Mouse (Mus musculus): ENCODE measurements around the gene Bicra. TPM values are rescaled to one million over a fixed set of nuclear protein-coding genes. Genes with fewer than 3 reads are reported as not detected.

The Bicra gene
- polyA plus RNA-seq, 1 experiment from 2014 or later = 1.8 TPM

DNA sequence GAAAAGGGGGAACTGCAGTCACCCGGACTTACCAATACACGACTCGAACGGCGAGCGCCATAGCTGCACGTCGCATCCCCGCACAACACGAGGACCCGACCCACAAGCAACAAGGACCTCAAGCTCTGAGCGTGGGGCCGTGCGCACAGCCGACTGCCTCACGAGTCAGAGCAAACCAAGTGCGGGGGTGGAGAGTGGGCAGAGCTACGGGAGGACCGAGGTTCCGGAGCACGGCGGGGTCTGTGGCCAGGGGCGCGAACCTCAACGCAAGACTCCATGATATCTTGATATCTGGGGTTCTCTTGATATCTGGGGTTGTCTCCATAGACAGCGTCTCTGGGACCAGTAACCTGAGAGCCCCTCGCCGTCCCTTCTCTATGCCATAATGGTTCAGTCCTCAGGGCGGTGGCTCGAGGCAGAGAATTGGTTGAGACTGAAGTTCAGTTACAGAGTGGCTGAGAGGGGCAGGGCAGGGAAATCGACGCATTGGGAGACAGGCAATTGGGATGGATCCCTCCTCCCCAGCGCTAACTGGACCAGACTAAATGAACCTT is 125.4 kb downstream of the Bicra start, which contains the start of gene Selenow:
Gene Selenow (minus strand): TSS at position 183 of the 554 bp plus-strand sequence.
- ATAC-seq (ENCODE audit: low FRiP score, low TSS enrichment) (peak; percentile 97), DNase-seq (ENCODE audit: low spot score) (peak; percentile 91)
- H3K4me1 ChIP-seq (replicated peaks; ENCODE audit: control insufficient read depth, insufficient read depth) = peaks cover 6% of the 10 kb centered on the region; the same call in 1 of the 2 replicates
- H3K9me3 ChIP-seq (ENCODE audit: control insufficient read depth, low read length) = no peaks in the 10 kb centered on the region
- TF ChIP-seq EP300 (optimal IDR thresholded peaks at IDR 0.05) (peak; percentile 57), CTCF (IDR thresholded peaks at IDR 0.05; ENCODE audit: low read depth) (no peak; the same call in 1 of the 2 replicates)
- peak within 1 kb of the TSS; percentile 66 for H3K4me3 ChIP-seq (ENCODE audit: low read depth, low read length)
- H3K9ac ChIP-seq (ENCODE audit: low read length) = peak within 1 kb of the TSS; percentile 84
- no peaks in the 10 kb centered on the region for H3K27me3 ChIP-seq (ENCODE audit: control insufficient read depth, insufficient read depth, low read length)
- H3K4me2 ChIP-seq (replicated peaks; ENCODE audit: low read depth) = peak within 1 kb of the TSS; percentile 76
- WGBS = under 1% methylated on average over 33 of the region's 33 CpGs
- peaks cover 6% of the 10 kb centered on the region; the same call in 1 of the 2 replicates for H3K36me3 ChIP-seq (ENCODE audit: control insufficient read depth, insufficient read depth, low read length)
- H3K27ac ChIP-seq (replicated peaks) = peak within 1 kb of the TSS; percentile 87

DNA sequence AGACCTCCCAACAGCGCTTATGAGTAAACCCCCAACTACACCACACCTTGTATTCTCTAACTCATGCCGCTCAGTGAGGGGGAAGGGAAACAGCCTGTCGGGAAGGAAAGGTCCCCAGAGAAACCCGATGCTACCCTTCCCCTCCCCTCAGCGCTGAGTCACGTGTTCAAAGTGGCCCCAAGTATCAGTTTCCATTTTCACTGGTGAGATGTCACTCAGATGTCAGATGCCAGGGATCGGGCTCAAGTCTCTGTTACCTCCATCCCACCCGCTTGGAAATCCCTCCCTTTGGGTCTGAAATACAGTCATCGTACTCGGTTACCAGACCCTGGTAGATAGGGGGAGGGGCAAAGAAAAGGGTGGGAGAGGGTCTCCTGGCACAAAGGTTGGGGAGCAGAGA is 125.9 kb downstream of the Bicra start:
- Histone ChIP-seq H3K9ac (ENCODE audit: low read length) (peak overlapping the region; percentile 84), H3K4me3 (ENCODE audit: low read depth, low read length) (peak overlapping the region; percentile 66), H3K4me1 (replicated peaks; ENCODE audit: control insufficient read depth, insufficient read depth) (peaks cover 6% of the 10 kb centered on the region; the same call in 1 of the 2 replicates), H3K36me3 (ENCODE audit: control insufficient read depth, insufficient read depth, low read length) (peaks cover 6% of the 10 kb centered on the region; the same call in 1 of the 2 replicates), H3K27me3 (ENCODE audit: control insufficient read depth, insufficient read depth, low read length) (no peaks in the 10 kb centered on the region), H3K9me3 (ENCODE audit: control insufficient read depth, low read length) (no peaks in the 10 kb centered on the region), H3K27ac (replicated peaks) (peak overlapping the region; percentile 87), H3K4me2 (replicated peaks; ENCODE audit: low read depth) (peak overlapping the region; percentile 76)
- TF ChIP-seq EP300 (optimal IDR thresholded peaks at IDR 0.05) (no peak), CTCF (IDR thresholded peaks at IDR 0.05; ENCODE audit: low read depth) (no peak)
- WGBS = 1% methylated on average over 10 of the region's 10 CpGs
- peak; percentile 46 for ATAC-seq (ENCODE audit: low FRiP score, low TSS enrichment)
- peak; percentile 54 for DNase-seq (ENCODE audit: low spot score)

Other genes with a start within 250 kb of the Bicra start
- gene Obox6, start 208.2 kb downstream of the Bicra start, polyA plus RNA-seq (2015; fragmentation: Nextera tagmentation; extraction: Ambion mirVana) = not detected in 2 replicates
- 0.10 TPM in 1 of 2 replicates, not detected in the other for gene Crx, start 168.0 kb downstream of the Bicra start, polyA plus RNA-seq (2015; fragmentation: Nextera tagmentation; extraction: Ambion mirVana)
- not detected in 2 replicates for gene Crxos, start 165.3 kb downstream of the Bicra start, polyA plus RNA-seq (2015; fragmentation: Nextera tagmentation; extraction: Ambion mirVana)
- gene Selenow, start 125.5 kb downstream of the Bicra start, polyA plus RNA-seq (2015; fragmentation: Nextera tagmentation; extraction: Ambion mirVana) = 560 and 572 TPM in 2 replicates
- 139 and 147 TPM in 2 replicates for gene Nop53, start 101.8 kb downstream of the Bicra start, polyA plus RNA-seq (2015; fragmentation: Nextera tagmentation; extraction: Ambion mirVana)
- gene Ehd2, start 80.4 kb downstream of the Bicra start, polyA plus RNA-seq (2015; fragmentation: Nextera tagmentation; extraction: Ambion mirVana) = 30.7 and 37.7 TPM in 2 replicates
- gene Zfp541, start 13.9 kb upstream of the Bicra start, polyA plus RNA-seq (2015; fragmentation: Nextera tagmentation; extraction: Ambion mirVana) = 0.05 TPM in 2 replicates
- gene Napa, start 50.5 kb upstream of the Bicra start, polyA plus RNA-seq (2015; fragmentation: Nextera tagmentation; extraction: Ambion mirVana) = 136 and 152 TPM in 2 replicates
- 11.8 and 13.1 TPM in 2 replicates for gene Kptn, start 72.0 kb upstream of the Bicra start, polyA plus RNA-seq (2015; fragmentation: Nextera tagmentation; extraction: Ambion mirVana)
- 0.11 and 0.12 TPM in 2 replicates for gene Slc8a2, start 81.9 kb upstream of the Bicra start, polyA plus RNA-seq (2015; fragmentation: Nextera tagmentation; extraction: Ambion mirVana)
- gene Meis3, start 127.2 kb upstream of the Bicra start, polyA plus RNA-seq (2015; fragmentation: Nextera tagmentation; extraction: Ambion mirVana) = 10.9 and 11.8 TPM in 2 replicates
- gene Dhx34, start 174.1 kb upstream of the Bicra start, polyA plus RNA-seq (2015; fragmentation: Nextera tagmentation; extraction: Ambion mirVana) = 6.9 and 7.9 TPM in 2 replicates
- gene C5ar2, start 196.2 kb upstream of the Bicra start, polyA plus RNA-seq (2015; fragmentation: Nextera tagmentation; extraction: Ambion mirVana) = 0.24 TPM in 2 replicates
- gene C5ar1, start 211.6 kb upstream of the Bicra start, polyA plus RNA-seq (2015; fragmentation: Nextera tagmentation; extraction: Ambion mirVana) = 1.9 and 2.0 TPM in 2 replicates
- 28.0 and 29.1 TPM in 2 replicates for gene Inafm1, start 225.7 kb upstream of the Bicra start, polyA plus RNA-seq (2015; fragmentation: Nextera tagmentation; extraction: Ambion mirVana)
- 11.5 and 13.0 TPM in 2 replicates for gene Ccdc9, start 238.9 kb upstream of the Bicra start, polyA plus RNA-seq (2015; fragmentation: Nextera tagmentation; extraction: Ambion mirVana)